31 mouse cellular contexts compared by ENCODE assay signal in genomic region chr16:39379959-39380358, GRCm38 (mm10).
DNase-seq lines count a peak whose midpoint lies in the region; ATAC-seq and TF ChIP-seq lines count a peak whose summit lies in the region.
"Had no signal": no experiment of that assay in that cellular context is flagged by ENCODE, and none has a peak within 500 bp of the region (broad histone marks: within the 10 kb centered on the region; RNA-seq: fewer than 3 reads in every experiment).

No protein-coding gene starts in this region.

- H3K36me3 ChIP-seq in limb, embryonic 13.5 days: no peaks in the 10 kb centered on the region
- H3K36me3 ChIP-seq in limb, embryonic 10.5 days: no peaks in the 10 kb centered on the region
- no peaks in the 10 kb centered on the region for H3K36me3 ChIP-seq in limb, embryonic 14.5 days (ENCODE audit: control insufficient read depth, insufficient read depth, low read length)
- H3K36me3 ChIP-seq in kidney, embryonic 14.5 days (ENCODE audit: control insufficient read depth, insufficient read depth, low read length): no peaks in the 10 kb centered on the region
- H3K36me3 ChIP-seq: forebrain, embryonic 15.5 days; G1E; heart, embryonic 10.5 days; heart, embryonic 15.5 days; hindbrain, embryonic 13.5 days; neural tube, embryonic 12.5 days had no signal

- H3K4me1 ChIP-seq in limb, embryonic 13.5 days: no peaks in the 10 kb centered on the region
- H3K4me1 ChIP-seq in limb, embryonic 10.5 days: no peaks in the 10 kb centered on the region
- H3K4me1 ChIP-seq in limb, embryonic 14.5 days (ENCODE audit: control insufficient read depth, insufficient read depth, low read length): no peaks in the 10 kb centered on the region
- no peaks in the 10 kb centered on the region for H3K4me1 ChIP-seq in kidney, embryonic 14.5 days (ENCODE audit: control insufficient read depth, insufficient read depth, low read length)
- H3K4me1 ChIP-seq: forebrain, embryonic 15.5 days; heart, embryonic 10.5 days; heart, embryonic 15.5 days; hindbrain, embryonic 13.5 days; neural tube, embryonic 12.5 days had no signal

- H3K9me3 ChIP-seq in limb, embryonic 13.5 days: no peaks in the 10 kb centered on the region
- H3K9me3 ChIP-seq in limb, embryonic 10.5 days (replicated peaks): no peaks in the 10 kb centered on the region
- no peaks in the 10 kb centered on the region for H3K9me3 ChIP-seq in limb, embryonic 14.5 days (ENCODE audit: control insufficient read depth, low read length)
- no peaks in the 10 kb centered on the region for H3K9me3 ChIP-seq in kidney, embryonic 14.5 days (ENCODE audit: control insufficient read depth, low read length)
- H3K9me3 ChIP-seq: forebrain, embryonic 15.5 days; heart, embryonic 10.5 days; heart, embryonic 15.5 days; hindbrain, embryonic 13.5 days; neural tube, embryonic 12.5 days had no signal

- H3K27ac ChIP-seq in limb, embryonic 13.5 days: no peak overlapping the region
- H3K27ac ChIP-seq in limb, embryonic 10.5 days: no peak overlapping the region
- no peak overlapping the region for H3K27ac ChIP-seq in limb, embryonic 14.5 days (replicated peaks; ENCODE audit: low read depth, low read length)
- no peak overlapping the region for H3K27ac ChIP-seq in kidney, embryonic 14.5 days (ENCODE audit: low read depth, low read length)
- H3K27ac ChIP-seq: forebrain, embryonic 15.5 days; heart, embryonic 10.5 days; heart, embryonic 15.5 days; hindbrain, embryonic 13.5 days; liver, embryonic 14.5 days; neural tube, embryonic 12.5 days; stomach, postnatal 0 days had no signal

- DNase-seq in embryo, embryonic 11 days: peak; percentile 7
- DNase-seq in embryo, embryonic 10 days (ENCODE audit: low spot score): no peak
- no peak for DNase-seq in limb, embryonic 10.5 days (ENCODE audit: low spot score)
- DNase-seq in limb, embryonic 14.5 days (ENCODE audit: low spot score): peak; percentile 20
- no peak for DNase-seq in heart, postnatal 25 days (ENCODE audit: low spot score)
- DNase-seq: adrenal gland, postnatal 10 days; cerebellum, adult 11-12 months; cerebellum, postnatal 14 days; gastrocnemius, postnatal 25 days; heart, adult 11 months; heart, postnatal 36 days; kidney, adult 8-10 months; kidney, postnatal 10 days; liver; lung, embryonic 14.5 days; right cerebral cortex, adult 18-20 months; thymus, adult 18-20 months; thymus, postnatal 25 days had no signal

- WGBS in limb, embryonic 13.5 days: 59% methylated on average over 7 of the region's 7 CpGs
- 82% methylated on average over 7 of the region's 7 CpGs for WGBS in limb, embryonic 10.5 days
- WGBS in limb, embryonic 14.5 days: 61% methylated on average over 7 of the region's 7 CpGs
- 78% methylated on average over 7 of the region's 7 CpGs for WGBS in kidney, embryonic 14.5 days

- ATAC-seq in limb, embryonic 13.5 days (ENCODE audit: low FRiP score, low read depth): 0 out of 2 replicates have a peak, but pooled peaks have one; percentile 61
- ATAC-seq in limb, embryonic 14.5 days (ENCODE audit: low FRiP score, low read depth): no peak
- ATAC-seq in kidney, embryonic 14.5 days (ENCODE audit: low FRiP score, low TSS enrichment): no peak
- ATAC-seq: forebrain, embryonic 15.5 days; intestine, embryonic 16.5 days; midbrain, embryonic 16.5 days had no signal

- H3K27me3 ChIP-seq in limb, embryonic 13.5 days: no peaks in the 10 kb centered on the region
- H3K27me3 ChIP-seq in limb, embryonic 10.5 days (ENCODE audit: low read depth, poor library complexity, severe bottlenecking): no peaks in the 10 kb centered on the region
- no peaks in the 10 kb centered on the region for H3K27me3 ChIP-seq in limb, embryonic 14.5 days (ENCODE audit: control insufficient read depth, insufficient read depth, low read length)
- no peaks in the 10 kb centered on the region for H3K27me3 ChIP-seq in kidney, embryonic 14.5 days (ENCODE audit: control insufficient read depth, insufficient read depth, low read length)
- H3K27me3 ChIP-seq: forebrain, embryonic 15.5 days; heart, embryonic 15.5 days; hindbrain, embryonic 13.5 days; neural tube, embryonic 12.5 days had no signal

- no peak overlapping the region for H3K4me3 ChIP-seq in limb, embryonic 13.5 days
- no peak overlapping the region for H3K4me3 ChIP-seq in limb, embryonic 10.5 days
- no peak overlapping the region for H3K4me3 ChIP-seq in limb, embryonic 14.5 days (replicated peaks; ENCODE audit: low read length)
- no peak overlapping the region for H3K4me3 ChIP-seq in kidney, embryonic 14.5 days (ENCODE audit: low read length)
- H3K4me3 ChIP-seq: forebrain, embryonic 15.5 days; heart, embryonic 10.5 days; heart, embryonic 15.5 days; hindbrain, embryonic 13.5 days; neural tube, embryonic 12.5 days had no signal

- no peak overlapping the region for H3K9ac ChIP-seq in limb, embryonic 13.5 days
- H3K9ac ChIP-seq in limb, embryonic 14.5 days (ENCODE audit: low read depth, low read length, severe bottlenecking): no peak overlapping the region
- H3K9ac ChIP-seq in kidney, embryonic 14.5 days (ENCODE audit: low read depth, low read length): no peak overlapping the region
- H3K9ac ChIP-seq: forebrain, embryonic 15.5 days; heart, embryonic 15.5 days; hindbrain, embryonic 13.5 days; liver, embryonic 14.5 days; lung, embryonic 14.5 days; neural tube, embryonic 12.5 days had no signal

- intact Hi-C loops in heart, postnatal 25 days (cut with DNase I): no loop called here

- no peak overlapping the region for H3K4me2 ChIP-seq in limb, embryonic 13.5 days (replicated peaks)
- H3K4me2 ChIP-seq in limb, embryonic 14.5 days (replicated peaks; ENCODE audit: low read depth, low read length, severe bottlenecking): no peak overlapping the region
- H3K4me2 ChIP-seq in kidney, embryonic 14.5 days (replicated peaks; ENCODE audit: low read depth, low read length): no peak overlapping the region
- H3K4me2 ChIP-seq: forebrain, embryonic 15.5 days; heart, embryonic 15.5 days; hindbrain, embryonic 13.5 days; lung, embryonic 14.5 days; midbrain, embryonic 11.5 days; neural tube, embryonic 12.5 days had no signal

- no peak for TF ChIP-seq POLR2A in limb, embryonic 14.5 days (IDR thresholded peaks at IDR 0.05; ENCODE audit: borderline replicate concordance, extremely low read depth, insufficient read depth, insufficient read length)

Comparison
In these comparisons a context has a peak if more than half of its experiments do, and no peak if none do; other contexts are left out.
1. DNase-seq: peak in embryo, embryonic 11 days (single experiment) and limb, embryonic 14.5 days (single experiment); none in embryo, embryonic 10 days (single experiment), limb, embryonic 10.5 days (single experiment) and heart, postnatal 25 days (single experiment).